Mouse (Mus musculus): ENCODE data around the gene Stag2.
A peak's percentile ranks its signal among the peaks of the same experiment; 100 is the strongest.

Gene Stag2

DNA sequence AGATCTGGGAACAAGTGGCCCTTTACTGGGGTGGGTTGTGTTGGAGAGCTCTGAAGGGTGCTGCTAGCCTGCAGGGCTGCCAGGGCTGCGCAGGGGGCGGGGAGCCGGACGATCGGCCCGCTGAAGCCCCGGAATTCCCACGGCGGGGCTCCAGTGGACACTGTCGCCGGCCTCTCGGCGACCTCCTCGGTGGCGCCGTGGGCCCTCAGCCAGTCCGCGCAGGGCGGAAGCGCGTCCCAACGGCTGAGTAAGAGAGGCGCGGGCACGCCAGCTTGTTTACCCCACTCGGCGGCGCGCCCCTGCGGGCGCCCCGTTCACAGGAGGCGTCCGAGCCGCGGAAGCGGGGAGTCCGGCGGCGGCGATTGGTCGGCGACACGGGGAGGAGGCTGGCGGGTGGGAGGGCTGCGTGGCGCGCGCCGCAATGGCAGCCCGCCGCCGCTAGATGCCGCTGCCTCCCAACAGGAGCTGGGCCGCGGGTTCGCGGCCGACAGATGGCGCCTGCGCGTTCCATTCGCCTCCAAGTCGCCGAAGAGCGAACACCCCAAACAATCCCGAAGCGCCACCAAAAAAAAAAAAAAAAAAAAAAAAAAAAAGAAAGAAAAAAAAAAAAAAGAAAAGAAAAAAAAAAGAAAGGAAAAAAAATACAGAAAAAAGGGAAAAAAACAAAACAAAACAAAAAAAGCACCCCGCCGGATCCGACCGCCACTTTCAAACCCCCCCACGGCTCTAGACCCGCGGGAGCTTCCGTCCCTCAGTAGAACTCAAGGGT, at the start of gene Stag2:
Gene Stag2, plus strand, starts transcription at position 530 of the 769 bp plus-strand sequence.
- peak; percentile 100 for DNase-seq

DNA sequence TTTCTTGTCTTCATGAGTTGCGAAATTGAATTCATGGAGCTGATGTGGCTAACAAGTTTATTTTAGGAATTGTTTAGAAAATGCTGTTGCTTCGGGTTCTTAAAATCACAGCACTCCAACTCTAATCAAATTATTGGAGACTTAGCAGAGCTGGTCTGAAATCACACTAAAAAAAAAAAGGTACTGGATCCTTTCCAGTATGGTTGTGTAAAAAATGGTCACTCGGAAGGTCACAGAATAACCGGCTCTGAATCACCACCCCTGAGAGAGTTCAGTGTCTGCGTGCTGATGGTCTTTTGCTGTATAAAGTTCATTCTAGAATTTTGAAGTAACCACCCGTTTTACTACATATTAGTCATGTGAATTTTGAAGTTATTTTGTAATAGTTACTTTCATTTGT, 42.0 kb upstream of the Stag2 start:
- DNase-seq, result no peak

DNA sequence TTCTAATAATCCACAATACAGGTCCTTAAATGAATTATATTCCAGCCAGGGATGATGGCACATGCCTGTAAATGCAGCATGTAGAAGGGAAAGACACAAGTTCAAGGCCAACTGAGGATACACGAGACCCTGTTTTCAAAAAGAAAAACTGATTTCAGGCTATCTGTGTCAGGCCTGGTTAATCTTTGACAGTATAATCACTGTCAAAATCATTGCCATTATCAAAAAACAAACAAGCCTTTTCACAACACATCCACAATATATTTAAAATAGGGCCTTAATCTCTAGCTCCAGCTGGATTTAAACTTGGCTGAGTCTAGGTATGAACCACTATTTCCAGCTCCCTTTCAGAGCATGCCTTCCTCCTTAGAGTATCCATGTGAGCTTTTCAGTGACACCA, 38.5 kb upstream of the Stag2 start:
- no peak for DNase-seq

DNA sequence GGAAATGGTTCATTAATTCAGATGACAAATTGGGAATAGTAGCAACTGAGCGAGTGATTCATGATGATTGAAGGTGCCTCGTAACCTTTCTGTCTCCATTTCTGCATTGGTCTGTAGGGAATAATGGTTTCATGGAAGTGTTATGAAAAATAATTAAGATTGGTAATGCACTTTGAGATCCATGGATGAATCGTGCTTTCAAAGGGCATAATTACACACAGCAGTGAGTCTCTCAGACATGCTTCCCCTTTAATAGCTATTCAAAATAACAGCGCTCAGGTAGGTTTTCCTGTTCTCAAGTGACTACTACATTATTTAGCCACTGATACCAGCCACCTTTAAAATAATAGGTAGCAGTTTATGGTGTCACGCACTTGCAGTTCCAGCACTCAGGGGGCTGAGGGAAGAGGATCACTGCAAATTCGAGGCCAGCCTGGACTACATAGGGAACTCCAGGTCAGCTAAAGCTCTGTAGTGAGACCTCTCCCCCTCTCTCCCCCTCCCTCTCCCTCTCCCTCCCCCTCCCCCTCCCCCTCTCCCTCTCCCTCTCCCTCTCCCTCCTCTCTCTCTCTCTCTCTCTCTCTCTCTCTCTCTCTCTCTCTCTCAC, 29.6 kb upstream of the Stag2 start:
- no peak for DNase-seq

DNA sequence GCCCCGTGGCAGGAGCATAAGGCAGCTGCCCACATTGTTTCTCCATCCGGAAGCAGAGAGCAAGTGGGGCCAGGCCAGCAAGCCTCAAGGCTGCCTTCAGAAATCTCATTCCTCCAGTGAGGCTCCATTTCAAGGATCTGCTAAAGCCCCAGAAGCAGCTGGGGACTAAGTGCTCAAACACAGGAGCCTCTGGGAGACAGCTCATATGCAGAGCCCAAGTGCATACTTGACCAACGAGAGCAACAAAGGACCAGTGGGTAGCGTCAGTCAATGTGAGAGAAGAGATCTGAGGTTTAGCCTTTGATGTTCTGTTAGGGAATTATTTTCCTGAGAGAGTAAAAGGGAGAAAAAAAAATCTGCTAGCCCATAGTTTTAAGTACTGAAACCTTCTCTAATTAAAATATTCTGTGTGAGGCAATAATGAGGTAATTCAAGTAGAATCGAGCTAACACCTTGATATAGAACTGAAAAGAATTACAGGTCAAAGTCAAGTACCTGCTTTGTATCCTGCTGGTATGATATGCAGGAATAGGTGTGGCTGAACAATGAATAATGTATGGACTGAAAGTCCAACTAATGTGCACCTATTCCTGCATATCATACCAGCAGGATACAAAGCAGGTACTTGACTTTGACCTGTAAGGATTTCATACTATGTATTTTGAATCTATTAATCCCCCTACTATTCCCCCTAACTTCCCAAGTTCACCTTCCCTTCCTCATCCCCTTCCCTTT, 24.0 kb upstream of the Stag2 start:
- no peak for DNase-seq

DNA sequence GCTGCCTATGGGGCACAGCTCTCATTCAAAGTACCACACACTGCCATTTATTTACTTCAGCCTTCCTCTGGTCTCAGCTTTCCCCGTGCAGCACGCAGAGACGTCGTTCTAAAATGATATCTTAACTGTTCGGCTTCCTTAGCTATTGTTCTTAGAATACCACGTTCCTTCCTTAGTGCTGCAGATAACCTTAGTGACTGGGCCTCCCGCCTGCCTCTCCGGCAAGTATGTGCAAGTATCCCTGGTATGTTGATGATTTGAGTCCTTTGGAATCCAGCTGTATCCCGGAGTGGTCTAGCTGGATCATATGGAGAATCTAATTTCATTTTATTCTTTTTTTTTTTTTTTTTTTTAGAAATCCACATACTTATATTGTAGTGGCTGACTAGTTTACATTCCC, 9.2 kb upstream of the Stag2 start:
- DNase-seq, result no peak

DNA sequence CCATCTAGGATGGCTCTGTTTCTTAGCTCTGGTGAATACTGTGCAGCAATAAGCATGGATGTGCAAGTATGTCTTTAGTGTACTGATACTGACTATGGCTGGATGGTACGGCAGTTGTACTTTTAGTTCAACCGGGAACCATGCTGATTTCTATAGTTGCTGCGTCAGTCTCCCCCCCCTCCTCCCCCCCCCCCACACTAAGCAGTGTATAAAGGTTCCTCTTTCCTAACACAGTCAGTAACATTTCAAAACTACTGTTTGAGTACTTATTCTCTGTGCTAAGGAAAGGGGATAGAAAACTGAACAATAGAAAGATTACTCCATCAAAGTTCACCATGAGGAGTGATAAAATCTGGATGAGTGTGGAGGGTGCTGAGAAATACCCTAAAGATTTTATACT, 6.5 kb upstream of the Stag2 start:
- DNase-seq, result no peak

DNA sequence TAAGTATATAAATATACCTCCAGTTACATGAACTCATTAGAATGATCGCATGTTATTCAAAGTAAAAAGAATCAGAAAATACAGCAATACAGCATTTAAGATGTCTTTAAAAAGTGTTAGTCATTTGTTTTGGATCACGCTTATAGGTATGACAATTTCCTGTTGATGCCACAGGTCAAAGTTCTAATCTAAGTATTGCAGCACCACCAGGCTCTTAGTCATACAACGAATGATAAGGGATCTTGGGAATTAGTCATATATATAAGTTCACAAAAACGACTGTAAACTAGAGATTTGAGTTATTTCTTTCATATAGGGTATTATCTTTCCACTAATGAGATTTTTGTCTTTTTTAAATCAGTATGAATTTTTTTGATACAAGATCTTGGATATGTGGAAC, 5.1 kb upstream of the Stag2 start:
- no peak for DNase-seq

DNA sequence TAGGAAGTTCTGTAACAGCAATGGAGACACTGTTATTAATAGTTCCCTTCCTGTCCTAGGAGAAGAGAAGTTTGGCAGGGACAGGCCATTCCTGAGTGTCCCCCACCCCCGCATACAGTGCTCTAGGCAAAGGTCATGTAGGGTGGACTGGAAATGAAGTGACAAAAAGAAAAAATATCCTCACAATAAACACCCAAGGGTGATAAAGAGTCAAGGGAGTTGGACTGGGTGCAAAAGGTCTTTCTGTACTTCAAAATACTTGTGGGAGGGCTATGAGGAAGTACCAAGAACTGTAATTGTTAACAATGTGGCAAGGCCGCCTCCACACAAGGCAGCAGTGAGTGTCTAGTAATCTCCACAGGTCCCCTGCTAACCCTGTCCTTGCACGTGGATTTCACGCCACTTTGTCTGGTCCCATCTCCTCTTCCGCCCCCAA, 1.1 kb upstream of the Stag2 start:
- DNase-seq, result peak; percentile 95

DNA sequence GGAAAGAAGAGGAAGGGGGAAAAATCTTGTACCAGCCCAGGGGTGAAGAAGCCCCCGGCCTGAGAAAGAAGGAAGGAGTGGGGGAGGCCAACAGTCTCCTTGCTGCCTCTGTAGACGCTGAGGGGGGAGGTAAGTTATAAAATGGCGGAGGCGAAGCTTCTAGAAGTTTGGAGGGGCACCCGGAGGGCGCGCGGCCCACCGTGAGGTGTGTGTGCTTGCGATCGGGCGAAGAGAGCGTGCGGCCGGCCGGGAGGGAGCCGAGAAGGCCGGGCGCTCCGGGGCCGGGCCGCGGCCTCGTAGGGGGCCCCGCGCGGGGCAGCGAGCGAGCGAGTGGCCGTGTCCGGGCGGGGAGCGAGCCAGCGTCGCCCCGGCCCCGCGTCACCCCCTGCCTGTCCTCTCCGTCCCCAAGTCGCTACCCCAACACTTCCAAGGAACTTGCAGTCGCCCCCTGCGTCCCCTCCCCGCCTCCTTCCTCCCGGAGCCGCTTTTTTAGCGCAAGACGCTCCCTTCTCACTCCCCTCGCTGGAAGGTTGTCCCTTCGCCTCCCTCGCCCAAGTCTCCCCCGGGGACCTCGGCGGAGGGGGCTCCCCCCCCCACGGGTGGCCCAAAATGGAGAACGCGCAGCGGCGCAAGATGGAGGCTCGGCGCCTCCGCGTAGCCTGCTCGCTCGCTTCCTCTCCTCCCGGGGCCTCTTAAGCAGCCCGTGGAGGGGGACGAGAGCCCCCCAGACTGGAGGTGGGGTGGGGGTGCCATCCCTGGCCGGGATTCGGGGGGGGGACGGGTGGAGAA, 634 bp downstream of the Stag2 start:
- peak; percentile 97 for DNase-seq

DNA sequence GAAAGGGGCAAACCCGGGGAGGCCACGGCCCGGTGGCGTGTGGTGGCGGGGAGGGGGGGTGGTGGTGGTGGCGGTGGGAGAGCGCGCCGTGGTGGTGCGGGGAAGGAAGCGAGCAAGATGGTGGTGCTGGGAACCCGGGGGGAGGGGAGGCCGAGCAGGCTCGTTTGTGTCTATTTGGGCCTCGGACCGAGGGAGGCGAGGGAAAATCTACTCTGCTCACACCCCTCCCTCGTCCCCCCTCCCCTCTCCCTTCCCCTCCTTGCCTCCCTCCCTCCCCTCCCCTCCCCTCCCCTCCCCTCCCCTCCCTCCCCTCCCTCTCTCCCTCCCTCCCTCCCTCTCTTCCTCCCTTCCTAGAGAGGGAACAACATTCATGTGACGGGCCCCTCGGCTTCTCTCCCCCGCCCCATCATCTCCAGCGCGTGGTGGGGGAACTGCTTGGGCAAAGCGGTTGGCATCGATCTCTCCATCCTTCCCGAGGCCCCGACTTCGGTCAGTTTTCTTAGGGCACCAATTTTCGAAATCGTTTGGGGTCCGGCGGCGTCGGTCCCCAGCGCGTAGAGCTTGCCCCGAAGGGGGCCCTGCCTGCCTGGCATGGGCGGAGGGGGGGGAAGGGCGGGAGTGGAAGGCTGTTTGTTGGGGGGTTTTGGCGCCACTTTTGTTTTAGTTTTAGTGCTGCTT, 1.4 kb downstream of the Stag2 start:
- DNase-seq, result peak; percentile 98

DNA sequence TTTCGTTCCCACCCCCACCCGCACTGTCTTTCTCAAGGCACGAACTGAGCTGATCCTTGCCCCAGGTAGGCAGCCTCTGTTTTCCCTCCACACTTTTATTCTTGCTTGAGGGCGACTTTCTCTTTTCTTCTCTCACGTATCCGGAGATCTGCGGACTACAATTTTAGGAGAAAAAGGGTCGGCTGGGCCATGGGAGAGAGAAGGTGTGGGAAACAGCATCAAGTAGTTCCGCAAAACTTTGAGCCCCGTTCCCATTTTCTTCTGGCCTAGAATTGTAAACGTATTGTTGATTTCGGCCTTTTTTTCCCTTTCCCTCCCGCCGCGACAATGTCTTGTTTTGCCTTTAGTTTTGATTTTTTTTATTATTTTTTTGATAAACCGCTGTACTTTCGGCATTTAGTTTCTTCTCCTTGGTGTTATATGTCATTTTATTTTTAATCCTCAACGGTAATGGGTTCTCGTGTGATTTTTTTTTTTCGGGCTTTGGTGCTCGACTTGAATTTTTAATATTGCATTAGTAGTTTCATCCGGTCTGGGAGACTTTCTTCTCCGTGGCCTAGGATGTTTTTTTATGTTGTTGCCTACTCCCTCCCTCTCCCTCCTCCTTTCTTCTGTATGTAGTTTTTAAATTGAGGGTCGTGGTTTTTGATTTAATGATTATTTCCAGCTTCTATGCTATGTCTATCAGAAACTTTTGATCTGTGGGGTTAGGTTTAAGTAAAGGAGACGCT, 2.1 kb downstream of the Stag2 start:
- DNase-seq, result no peak

DNA sequence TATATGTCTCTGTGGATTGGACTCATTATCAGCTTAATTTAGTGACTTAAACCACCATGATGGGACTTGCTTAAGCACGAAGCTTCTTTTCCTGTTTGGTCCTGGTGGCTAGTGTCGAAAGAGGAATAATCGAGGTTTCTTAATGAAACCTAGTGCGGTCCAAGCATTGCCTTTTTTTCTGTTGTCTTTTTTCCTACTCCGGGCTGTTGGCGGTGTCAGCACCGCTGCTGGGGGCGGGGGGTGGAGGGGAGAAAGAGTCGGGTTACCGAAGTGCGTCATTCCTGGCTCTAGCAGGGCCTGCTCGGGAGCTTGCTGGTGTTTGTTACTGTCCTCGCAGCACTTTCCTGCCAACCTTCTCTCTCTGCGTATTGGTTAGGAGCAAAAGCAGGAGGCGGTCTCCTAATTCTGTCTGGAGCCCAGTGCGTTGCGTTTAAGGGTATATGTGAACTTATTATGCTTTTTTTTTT, 2.8 kb downstream of the Stag2 start:
- peak; percentile 99 for DNase-seq

DNA sequence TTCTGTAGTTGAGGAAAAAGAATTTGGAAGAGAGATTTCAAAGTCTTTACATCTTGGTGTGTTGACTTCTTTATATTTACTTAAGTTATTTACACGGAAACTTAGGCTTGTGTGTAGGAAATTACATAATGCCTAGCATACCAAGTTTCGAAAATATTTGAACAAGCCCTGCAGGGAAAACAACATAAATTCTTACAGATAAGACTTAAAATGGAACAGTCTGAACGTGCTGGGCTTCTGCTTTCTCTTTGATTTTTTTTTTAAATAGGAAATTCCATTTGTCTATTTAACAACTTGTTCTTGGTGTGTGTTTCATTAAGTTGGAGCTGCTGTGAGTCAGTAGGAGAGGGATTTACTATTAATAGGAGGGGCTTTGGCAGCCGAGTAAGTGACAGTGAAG, 3.9 kb downstream of the Stag2 start:
- DNase-seq, result peak; percentile 89

DNA sequence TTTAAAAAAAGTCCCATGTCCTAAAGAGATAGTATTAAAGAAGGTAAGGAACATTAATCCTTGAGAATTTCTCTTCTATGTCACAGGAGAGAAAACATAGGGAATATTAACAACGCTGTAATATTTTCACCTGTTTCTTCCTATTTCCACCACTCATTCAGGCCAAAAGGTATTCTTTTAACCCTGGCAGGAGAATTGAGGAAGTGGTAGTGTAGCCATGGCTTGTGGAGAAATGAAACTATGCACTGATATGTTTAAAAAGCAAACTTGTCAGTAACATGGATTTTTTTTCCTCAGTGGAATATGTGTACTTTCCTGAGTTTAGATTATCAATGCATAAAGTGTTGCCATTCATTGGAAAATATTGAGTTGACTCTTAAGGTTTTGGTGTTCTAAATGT, 16.3 kb downstream of the Stag2 start:
- DNase-seq, result no peak

DNA sequence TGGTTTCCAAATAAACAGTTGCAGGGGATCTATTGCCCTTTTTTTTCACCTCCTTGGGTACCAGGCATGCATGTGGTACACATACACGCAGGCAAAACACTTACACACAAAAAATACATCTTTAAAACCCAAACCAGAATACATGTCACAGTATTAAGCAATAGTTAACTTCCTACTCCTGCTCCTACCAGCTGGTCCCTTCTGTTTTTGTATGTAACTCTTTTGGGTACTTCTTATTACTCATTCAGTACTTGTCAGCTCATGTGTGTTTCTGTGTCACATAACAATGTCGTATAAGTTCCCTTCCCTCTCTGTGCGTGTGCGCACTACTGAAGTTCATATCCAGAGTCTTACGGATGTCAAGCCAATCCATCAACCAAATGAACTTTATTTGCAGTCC, 21.7 kb downstream of the Stag2 start:
- DNase-seq, result no peak

DNA sequence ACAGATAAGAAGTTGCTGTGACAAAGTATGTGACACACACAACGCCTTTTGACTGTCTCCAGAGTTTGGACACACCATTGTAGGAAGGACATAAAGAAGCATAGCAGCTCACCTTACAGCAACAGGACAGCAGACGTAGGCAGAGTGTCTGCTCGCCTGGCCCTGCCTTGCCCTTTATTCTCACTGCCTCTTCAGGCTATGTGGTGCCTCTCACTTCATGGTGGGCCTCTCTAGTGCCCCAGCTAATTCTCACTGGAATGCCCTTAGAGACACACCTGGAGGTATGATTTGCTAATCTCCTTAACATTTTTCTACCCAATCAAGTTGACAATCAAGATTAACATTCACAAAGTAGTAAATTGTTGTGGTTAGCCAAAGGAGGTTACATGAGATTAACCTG, 38.5 kb downstream of the Stag2 start:
- DNase-seq, result no peak

DNA sequence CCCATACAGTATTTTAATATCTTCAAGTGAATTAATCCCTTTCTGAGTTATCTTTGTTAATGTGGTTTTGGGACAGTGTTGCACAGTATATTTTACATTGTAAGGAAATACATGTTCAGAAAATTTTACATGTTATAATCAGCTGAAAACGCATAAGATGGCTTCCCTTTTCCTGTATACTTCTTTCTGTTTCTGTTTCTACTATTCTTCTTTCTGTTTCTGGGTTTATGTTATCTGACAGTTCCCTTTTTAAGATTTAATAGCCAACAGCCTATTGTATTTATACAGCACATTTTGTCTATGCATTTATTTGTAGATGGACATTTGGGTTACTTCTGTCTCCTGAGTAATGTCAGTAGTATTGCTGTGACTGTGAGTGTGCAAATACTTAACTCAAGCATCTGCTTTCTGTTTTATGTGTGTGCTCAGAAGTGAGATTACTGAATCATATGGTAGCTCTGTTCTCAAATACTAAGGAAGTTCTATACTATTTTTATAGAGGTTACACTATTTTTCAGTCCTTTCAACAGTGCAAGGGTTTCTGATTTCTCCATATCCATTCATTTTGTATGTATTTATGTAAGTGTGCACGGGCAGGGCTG, 39.8 kb downstream of the Stag2 start:
- no peak for DNase-seq

DNA sequence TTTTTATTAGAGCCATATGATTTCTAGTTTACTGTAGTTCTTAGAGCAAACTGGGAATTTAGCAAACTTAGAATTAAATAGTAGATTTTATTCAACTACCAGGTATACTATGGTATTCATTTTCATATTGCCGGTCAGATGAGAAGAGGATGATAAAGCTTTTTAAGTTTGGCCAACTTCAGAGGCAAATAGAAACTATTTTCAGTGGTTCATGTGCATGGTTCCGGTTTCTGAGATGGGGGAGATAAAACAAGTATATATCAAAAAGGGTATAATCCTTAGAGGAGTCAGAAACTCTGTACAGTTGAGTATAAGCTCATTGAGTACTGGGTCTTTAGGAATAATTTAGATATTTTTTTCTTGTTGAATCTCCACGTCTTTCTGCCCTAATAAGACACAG, 45.5 kb downstream of the Stag2 start:
- DNase-seq, result no peak

DNA sequence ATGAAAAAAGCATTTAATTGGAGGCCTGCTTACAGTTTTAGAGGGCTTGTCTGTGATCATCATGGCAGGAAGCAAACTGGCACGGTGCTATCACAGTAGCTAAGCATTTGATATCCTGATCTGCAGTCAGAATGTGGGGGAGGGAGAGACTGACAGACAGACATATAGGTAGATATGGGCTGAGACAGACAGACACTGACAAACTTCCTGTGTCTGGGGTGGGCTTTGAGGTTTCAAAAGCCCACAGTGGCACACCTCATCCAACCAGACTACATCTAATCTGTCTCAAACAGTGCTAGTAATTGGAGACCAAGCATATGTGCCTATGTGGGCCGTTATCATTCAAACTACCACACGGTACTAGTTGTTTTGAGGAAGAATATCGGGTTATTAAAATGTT, 53.4 kb downstream of the Stag2 start:
- no peak for DNase-seq

DNA sequence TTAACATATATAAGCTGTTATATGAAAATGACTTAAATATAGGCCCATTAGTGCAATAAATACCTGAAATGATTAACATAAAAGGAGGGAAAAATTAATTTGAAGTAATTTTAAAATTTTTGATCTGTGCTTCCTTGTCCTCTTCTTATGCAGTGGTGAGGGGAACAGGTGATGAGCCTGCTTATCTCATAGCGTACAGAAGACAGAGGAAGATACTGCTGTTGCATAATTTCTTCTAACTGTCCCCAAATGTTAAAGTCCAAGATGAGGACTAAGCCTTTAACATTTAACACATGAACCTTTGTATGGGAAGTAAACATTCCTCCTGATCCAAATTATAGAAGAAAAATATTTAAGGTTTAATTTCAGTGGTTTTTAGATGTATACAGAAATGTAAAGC, 66.6 kb downstream of the Stag2 start:
- DNase-seq, result no peak
